Mouse (Mus musculus): ENCODE measurements at regions not wholly inside any gene's neighbourhood (a gene's known extent, or its start where the extent isn't known, plus 50 kb on each side); places are given as distances from the start of the nearest gene placed in this dataset.
A peak's percentile ranks its signal among the peaks of the same experiment; 100 is the strongest.

- TF ChIP-seq EP300 (IDR thresholded peaks at IDR 0.05; ENCODE audit: low read depth) (no peak), CTCF (IDR thresholded peaks at IDR 0.05; ENCODE audit: low read depth) (peak; percentile 45)
- ATAC-seq (ENCODE audit: insufficient read depth, low read depth) (no peak), DNase-seq (ENCODE audit: low spot score) (no peak)
- WGBS = 90% methylated on average over 1 of the region's 1 CpGs
- no peak overlapping the region for H3K9ac ChIP-seq (replicated peaks; ENCODE audit: low read depth, low read length)
- no peak overlapping the region for H3K27ac ChIP-seq (ENCODE audit: low read depth)
- H3K27me3 ChIP-seq (ENCODE audit: control insufficient read depth, insufficient read depth, low read length) = no peaks in the 10 kb centered on the region
- no peak overlapping the region for H3K4me3 ChIP-seq (ENCODE audit: low read depth, low read length)
- H3K4me1 ChIP-seq (ENCODE audit: control insufficient read depth, insufficient read depth) = no peaks in the 10 kb centered on the region
- H3K36me3 ChIP-seq (replicated peaks; ENCODE audit: control insufficient read depth, insufficient read depth, low read length) = no peaks in the 10 kb centered on the region
- H3K9me3 ChIP-seq (replicated peaks; ENCODE audit: control insufficient read depth, low read length) = no peaks in the 10 kb centered on the region
- H3K4me2 ChIP-seq (ENCODE audit: low read depth, low read length) = no peak overlapping the region
These were observed 251.1 kb downstream of the Car8 start for GRCm38 (mm10) chr4:7987781-7988180.

GRCm38 (mm10) chr4:7987346-7987745, 251.5 kb downstream of the Car8 start:
- Histone ChIP-seq H3K9ac (replicated peaks; ENCODE audit: low read depth, low read length) (no peak overlapping the region), H3K4me3 (ENCODE audit: low read depth, low read length) (no peak overlapping the region), H3K27ac (ENCODE audit: low read depth) (no peak overlapping the region), H3K4me2 (ENCODE audit: low read depth, low read length) (no peak overlapping the region), H3K4me1 (ENCODE audit: control insufficient read depth, insufficient read depth) (no peaks in the 10 kb centered on the region), H3K9me3 (replicated peaks; ENCODE audit: control insufficient read depth, low read length) (no peaks in the 10 kb centered on the region), H3K27me3 (ENCODE audit: control insufficient read depth, insufficient read depth, low read length) (no peaks in the 10 kb centered on the region), H3K36me3 (replicated peaks; ENCODE audit: control insufficient read depth, insufficient read depth, low read length) (no peaks in the 10 kb centered on the region)
- 73% methylated on average over 3 of the region's 3 CpGs for WGBS
- no peak for TF ChIP-seq CTCF (IDR thresholded peaks at IDR 0.05; ENCODE audit: low read depth)
- no peak for TF ChIP-seq EP300 (IDR thresholded peaks at IDR 0.05; ENCODE audit: low read depth)
- ATAC-seq (ENCODE audit: insufficient read depth, low read depth) (no peak), DNase-seq (ENCODE audit: low spot score) (no peak)

- Histone ChIP-seq H3K4me3 (ENCODE audit: low read depth, low read length) (no peak overlapping the region), H3K36me3 (replicated peaks; ENCODE audit: control insufficient read depth, insufficient read depth, low read length) (no peaks in the 10 kb centered on the region), H3K9me3 (replicated peaks; ENCODE audit: control insufficient read depth, low read length) (no peaks in the 10 kb centered on the region), H3K27ac (ENCODE audit: low read depth) (no peak overlapping the region), H3K4me2 (ENCODE audit: low read depth, low read length) (no peak overlapping the region), H3K4me1 (ENCODE audit: control insufficient read depth, insufficient read depth) (no peaks in the 10 kb centered on the region), H3K27me3 (ENCODE audit: control insufficient read depth, insufficient read depth, low read length) (no peaks in the 10 kb centered on the region), H3K9ac (replicated peaks; ENCODE audit: low read depth, low read length) (no peak overlapping the region)
- ATAC-seq (ENCODE audit: insufficient read depth, low read depth) = no peak
- no peak for DNase-seq (ENCODE audit: low spot score)
- WGBS = 77% methylated on average over 6 of the region's 6 CpGs
- TF ChIP-seq CTCF (IDR thresholded peaks at IDR 0.05; ENCODE audit: low read depth) (no peak), EP300 (IDR thresholded peaks at IDR 0.05; ENCODE audit: low read depth) (no peak)
These were observed 254.0 kb downstream of the Car8 start for GRCm38 (mm10) chr4:7984814-7985213.

GRCm38 (mm10) chr4:7979772-7980351, 259.0 kb downstream of the Car8 start:
- no peaks in the 10 kb centered on the region for H3K27me3 ChIP-seq (ENCODE audit: control insufficient read depth, insufficient read depth, low read length)
- no peak for DNase-seq (ENCODE audit: low spot score)
- ATAC-seq (ENCODE audit: insufficient read depth, low read depth) = no peak
- 74% methylated on average over 12 of the region's 12 CpGs for WGBS
- no peak overlapping the region for H3K27ac ChIP-seq (ENCODE audit: low read depth)
- H3K9ac ChIP-seq (replicated peaks; ENCODE audit: low read depth, low read length) = no peak overlapping the region
- TF ChIP-seq CTCF (IDR thresholded peaks at IDR 0.05; ENCODE audit: low read depth) (no peak), EP300 (IDR thresholded peaks at IDR 0.05; ENCODE audit: low read depth) (no peak)
- H3K4me2 ChIP-seq (ENCODE audit: low read depth, low read length) = no peak overlapping the region
- H3K36me3 ChIP-seq (replicated peaks; ENCODE audit: control insufficient read depth, insufficient read depth, low read length) = no peaks in the 10 kb centered on the region
- no peak overlapping the region for H3K4me3 ChIP-seq (ENCODE audit: low read depth, low read length)
- H3K4me1 ChIP-seq (ENCODE audit: control insufficient read depth, insufficient read depth) = no peaks in the 10 kb centered on the region
- no peaks in the 10 kb centered on the region for H3K9me3 ChIP-seq (replicated peaks; ENCODE audit: control insufficient read depth, low read length)

- no peaks in the 10 kb centered on the region for H3K9me3 ChIP-seq (replicated peaks; ENCODE audit: control insufficient read depth, low read length)
- H3K36me3 ChIP-seq (replicated peaks; ENCODE audit: control insufficient read depth, insufficient read depth, low read length) = no peaks in the 10 kb centered on the region
- DNase-seq (ENCODE audit: low spot score) (no peak), ATAC-seq (ENCODE audit: insufficient read depth, low read depth) (no peak)
- H3K27ac ChIP-seq (ENCODE audit: low read depth) = no peak overlapping the region
- WGBS = 54% methylated on average over 5 of the region's 5 CpGs
- H3K4me3 ChIP-seq (ENCODE audit: low read depth, low read length) = no peak overlapping the region
- no peak overlapping the region for H3K4me2 ChIP-seq (ENCODE audit: low read depth, low read length)
- no peak for TF ChIP-seq CTCF (IDR thresholded peaks at IDR 0.05; ENCODE audit: low read depth)
- TF ChIP-seq EP300 (IDR thresholded peaks at IDR 0.05; ENCODE audit: low read depth) = no peak
- H3K4me1 ChIP-seq (ENCODE audit: control insufficient read depth, insufficient read depth) = no peaks in the 10 kb centered on the region
- H3K27me3 ChIP-seq (ENCODE audit: control insufficient read depth, insufficient read depth, low read length) = no peaks in the 10 kb centered on the region
- H3K9ac ChIP-seq (replicated peaks; ENCODE audit: low read depth, low read length) = no peak overlapping the region
These were observed 261.0 kb downstream of the Car8 start for GRCm38 (mm10) chr4:7977661-7978444.

All from heart, postnatal 0 days (tissue).